12 mouse cellular contexts compared by ENCODE assay signal in genomic region chr11:109616766-109617165, GRCm38 (mm10). TPM values are rescaled to one million over a fixed set of nuclear protein-coding genes. Genes with fewer than 3 reads are reported as not detected.
A peak's percentile ranks its signal among the peaks of the same experiment; 100 is the strongest.
DNase-seq lines count a peak whose midpoint lies in the region; ATAC-seq and TF ChIP-seq lines count a peak whose summit lies in the region.
"Had no signal": no experiment of that assay in that cellular context is flagged by ENCODE, and none has a peak within 500 bp of the region (broad histone marks: within the 10 kb centered on the region; RNA-seq: fewer than 3 reads in every experiment).

No protein-coding gene starts in this region.

- WGBS in spleen, adult 2 months, result 70% methylated on average over 4 of the region's 4 CpGs
- 50% methylated on average over 4 of the region's 4 CpGs for WGBS in intestine, embryonic 16.5 days

- intact Hi-C loops in heart, postnatal 25 days (cut with DNase I), result loop anchor here (10.0 kb wide), 1 partner anchor 172 kb away; no protein-coding TSS in a partner anchor

- H3K9me3 ChIP-seq in intestine, embryonic 16.5 days (ENCODE audit: control insufficient read depth, low read length), result no peaks in the 10 kb centered on the region

- TF ChIP-seq POLR2A in spleen, adult 2 months (IDR thresholded peaks at IDR 0.05; ENCODE audit: low read depth, low read length), result no peak

- peak; percentile 37 to 52 for DNase-seq in heart, adult 18-20 months
- DNase-seq in heart, postnatal 25 days (ENCODE audit: low spot score), result no peak
- DNase-seq in spleen, adult 2 months (ENCODE audit: low read depth in 1 of 2, low spot score in 2 of 2), result no peak
- no peak for DNase-seq in spleen, adult 12 weeks (ENCODE audit: low spot score)
- peak; percentile 78 for DNase-seq in liver
- DNase-seq in thymus, postnatal 25 days, result no peak
- DNase-seq: cerebellum, adult 2 months; gastrocnemius, postnatal 14 days; lung, postnatal 14 days; right cerebral cortex, postnatal 14 days had no signal

- H3K4me3 ChIP-seq in spleen, adult 2 months (ENCODE audit: extremely low read depth, insufficient read depth, insufficient read length), result no peak overlapping the region
- H3K4me3 ChIP-seq in intestine, embryonic 16.5 days (ENCODE audit: low read length), result no peak overlapping the region
- H3K4me3 ChIP-seq: myocyte had no signal

- no peaks in the 10 kb centered on the region for H3K4me1 ChIP-seq in spleen, adult 2 months (ENCODE audit: control insufficient read depth, insufficient read depth, insufficient read length)
- H3K4me1 ChIP-seq in intestine, embryonic 16.5 days (ENCODE audit: control insufficient read depth, insufficient read depth, low read length), result peaks cover 3% of the 10 kb centered on the region; the same call in 1 of the 2 replicates

- no peak overlapping the region for H3K9ac ChIP-seq in intestine, embryonic 16.5 days (ENCODE audit: low read depth, low read length)

- H3K27ac ChIP-seq in spleen, adult 2 months (ENCODE audit: insufficient read depth, low read length), result peak overlapping the region; percentile 56; the same call in 1 of the 2 replicates
- H3K27ac ChIP-seq in intestine, embryonic 16.5 days (ENCODE audit: low read length), result no peak overlapping the region

- no peak for ATAC-seq in intestine, embryonic 16.5 days

- no peak for TF ChIP-seq CTCF in spleen, adult 2 months (IDR thresholded peaks at IDR 0.05; ENCODE audit: extremely low read depth, insufficient read depth, insufficient read length, insufficient replicate concordance)

- no peaks in the 10 kb centered on the region for H3K27me3 ChIP-seq in spleen, adult 2 months (ENCODE audit: control insufficient read depth, insufficient read depth, low read length)
- no peaks in the 10 kb centered on the region for H3K27me3 ChIP-seq in intestine, embryonic 16.5 days (replicated peaks; ENCODE audit: control insufficient read depth, insufficient read depth, low read length)

- H3K36me3 ChIP-seq in spleen, adult 2 months (ENCODE audit: control insufficient read depth, insufficient read depth, low read length), result no peaks in the 10 kb centered on the region
- no peaks in the 10 kb centered on the region for H3K36me3 ChIP-seq in intestine, embryonic 16.5 days (ENCODE audit: control insufficient read depth, insufficient read depth, low read length)

- no peak overlapping the region for H3K4me2 ChIP-seq in intestine, embryonic 16.5 days (ENCODE audit: low read depth, low read length)

RNA-seq across cellular contexts. Expression of gene Wipi1, which starts 5.0 kb away (rescaled TPM):
- 100 to 1,000 TPM; 100 to 107 TPM for total RNA-seq in heart, adult 18-20 months (2021)
- total RNA-seq in heart, postnatal 25 days (2021), result 100 to 1,000 TPM; 105 to 107 TPM
- polyA plus RNA-seq in spleen, adult 2 months (2012; rRNA removed), result 5.1 and 6.0 TPM in 2 replicates
- 27.3 and 27.5 TPM in 2 replicates for polyA plus RNA-seq in intestine, embryonic 16.5 days (2015; fragmentation: Nextera tagmentation; extraction: Ambion mirVana)

RNA-seq across cellular contexts. Expression of gene Prkar1a, which starts 32.4 kb away (rescaled TPM):
- 100 to 1,000 TPM; 371 to 461 TPM for total RNA-seq in heart, adult 18-20 months (2021)
- 100 to 1,000 TPM; 330 to 341 TPM for total RNA-seq in heart, postnatal 25 days (2021)
- 60.3 and 66.8 TPM in 2 replicates for polyA plus RNA-seq in spleen, adult 2 months (2012; rRNA removed)
- polyA plus RNA-seq in intestine, embryonic 16.5 days (2015; fragmentation: Nextera tagmentation; extraction: Ambion mirVana), result 250 and 256 TPM in 2 replicates

Comparison
In these comparisons a context has a peak if more than half of its experiments do, and no peak if none do; other contexts are left out.
1. DNase-seq: peak in heart, adult 18-20 months (2 of 2) and liver (single experiment); none in heart, postnatal 25 days (single experiment), spleen, adult 2 months (0 of 2), spleen, adult 12 weeks (single experiment) and thymus, postnatal 25 days (single experiment).